Mouse (Mus musculus): ENCODE measurements at regions not wholly inside any gene's neighbourhood (a gene's known extent, or its start where the extent isn't known, plus 50 kb on each side); places are given as distances from the start of the nearest gene placed in this dataset.

DNA sequence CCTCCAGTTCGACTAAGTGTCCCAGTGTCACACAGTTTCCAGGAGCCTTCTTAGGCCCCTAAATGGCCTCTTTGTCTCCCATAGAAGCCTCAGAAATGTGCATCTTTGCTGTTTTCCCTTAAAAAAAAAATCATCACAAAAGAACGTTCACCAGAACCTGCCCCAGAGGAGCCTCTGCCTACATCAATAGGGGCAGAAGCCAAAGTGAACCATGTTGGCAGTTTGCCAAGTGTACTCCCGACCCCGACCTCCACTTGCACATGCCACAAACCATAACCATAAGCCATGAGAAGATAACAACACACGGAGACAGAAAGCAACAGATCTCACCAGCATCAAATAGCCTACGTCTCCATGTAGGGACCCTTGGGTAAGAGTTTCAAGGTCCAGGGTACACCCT is 388.4 kb downstream of the Nedd1 start:
- no peak for TF ChIP-seq CTCF (IDR thresholded peaks at IDR 0.05)
- ChIA-PET CTCF (no interaction called here), POLR2A (no interaction called here)
- no peaks in the 10 kb centered on the region for H3K27me3 ChIP-seq
- in situ Hi-C loops (cut with MboI; ENCODE audit: low pct_unique_long_range_greater_than_20kb): no loop called here
- ATAC-seq (no peak), DNase-seq (ENCODE audit: low read depth, low spot score) (no peak)

DNA sequence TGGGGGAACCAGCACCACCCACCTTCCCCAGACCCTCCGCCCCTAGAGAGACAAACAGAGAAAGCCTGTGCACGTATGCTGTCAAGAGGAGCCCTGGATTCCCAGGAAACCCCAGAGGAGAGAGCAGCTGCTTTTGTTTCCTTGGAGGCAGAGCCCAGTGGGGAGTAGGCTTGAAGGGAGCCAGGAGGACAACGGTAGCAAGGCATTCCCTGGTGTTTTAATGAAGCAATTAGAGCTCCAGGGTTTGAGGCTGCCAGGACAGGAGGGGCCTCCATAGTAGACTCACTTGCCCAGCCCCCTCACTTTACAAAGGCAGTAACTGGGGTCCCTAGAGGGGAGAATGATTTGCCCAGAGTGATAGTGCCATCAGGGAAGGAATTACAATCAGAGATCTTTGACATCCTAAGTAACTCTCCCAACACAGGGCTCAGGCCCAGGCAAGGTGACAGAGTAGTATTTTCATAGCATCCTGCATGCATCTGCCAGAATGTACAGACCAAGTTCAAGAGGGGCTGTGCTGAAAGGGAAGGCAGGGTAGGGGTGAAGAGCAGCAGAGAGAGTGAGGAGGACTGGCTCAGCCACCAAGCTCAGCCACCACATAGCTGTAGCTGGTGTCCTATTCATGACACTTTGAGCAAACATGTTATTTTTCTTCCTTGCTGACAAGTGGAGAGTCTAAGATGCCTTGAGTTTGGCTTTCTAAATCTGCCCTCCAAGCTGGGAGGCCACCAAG is 389.0 kb downstream of the Nedd1 start:
- in situ Hi-C loops (cut with MboI; ENCODE audit: low pct_unique_long_range_greater_than_20kb): no loop called here
- no peak for DNase-seq (ENCODE audit: low read depth, low spot score)
- no peaks in the 10 kb centered on the region for H3K27me3 ChIP-seq
- no peak for TF ChIP-seq CTCF (IDR thresholded peaks at IDR 0.05)
- ChIA-PET POLR2A (no interaction called here), CTCF (no interaction called here)
- no peak for ATAC-seq

DNA sequence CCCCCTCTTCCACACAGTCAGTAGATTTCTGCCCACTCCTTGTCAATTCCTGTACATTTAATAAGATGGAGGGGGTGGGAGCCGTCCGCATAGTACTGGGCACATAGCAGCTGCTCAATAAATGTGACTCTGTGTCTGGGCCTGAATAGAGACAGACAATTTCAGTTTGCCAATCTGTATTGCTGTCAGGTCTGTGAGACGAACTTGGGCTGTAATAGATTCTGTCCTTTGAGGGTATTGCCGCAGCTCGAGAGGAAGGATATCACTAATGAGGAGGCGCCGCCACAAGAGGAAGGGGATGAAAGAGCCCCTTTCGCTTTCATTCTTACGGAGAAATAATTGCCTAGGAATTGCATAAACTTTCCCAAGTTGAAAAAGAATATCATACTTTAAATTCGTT is 392.1 kb downstream of the Nedd1 start:
- ChIA-PET CTCF (interaction anchor here (1.3 to 1.6 kb wide), 2 partner anchors 9 to 20 kb away, joined by 4 to 6 read pairs; no protein-coding TSS in a partner anchor), POLR2A (interaction anchor here (0.6 kb wide), 1 partner anchor 1069 kb away, joined by 4 read pairs; no protein-coding TSS in a partner anchor)
- no peaks in the 10 kb centered on the region for H3K27me3 ChIP-seq
- TF ChIP-seq CTCF (IDR thresholded peaks at IDR 0.05): no peak
- ATAC-seq: no peak
- in situ Hi-C loops (cut with MboI; ENCODE audit: low pct_unique_long_range_greater_than_20kb): no loop called here
- DNase-seq (ENCODE audit: low read depth, low spot score): no peak

DNA sequence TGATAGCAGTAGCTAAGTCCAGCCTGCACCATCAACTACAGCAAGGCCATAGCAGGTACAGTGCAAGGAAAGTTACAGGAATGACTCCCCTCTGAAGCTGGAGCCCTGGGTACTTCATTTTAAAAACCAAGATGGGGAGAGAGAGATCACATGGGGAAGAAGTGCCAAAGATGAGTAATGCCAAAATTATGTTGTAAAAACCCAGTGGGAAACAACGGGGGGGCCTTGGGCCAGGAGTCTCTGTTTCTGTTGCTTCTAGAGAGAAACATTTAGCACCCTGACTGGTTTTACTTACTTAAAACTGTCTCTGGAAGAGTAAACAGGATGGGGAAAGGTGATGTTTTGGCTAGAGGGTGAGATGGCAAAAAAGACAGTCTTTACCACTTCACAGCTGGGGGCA is 392.6 kb downstream of the Nedd1 start:
- ATAC-seq (no peak), DNase-seq (ENCODE audit: low read depth, low spot score) (no peak)
- CTCF ChIA-PET: interaction anchor here (1.6 kb wide), 1 partner anchor 21 kb away, joined by 6 read pairs; no protein-coding TSS in a partner anchor
- no peaks in the 10 kb centered on the region for H3K27me3 ChIP-seq
- TF ChIP-seq CTCF (IDR thresholded peaks at IDR 0.05): no peak
- POLR2A ChIA-PET: interaction anchor here (0.6 kb wide), 1 partner anchor 1070 kb away, joined by 4 read pairs; no protein-coding TSS in a partner anchor
- in situ Hi-C loops (cut with MboI; ENCODE audit: low pct_unique_long_range_greater_than_20kb): no loop called here

DNA sequence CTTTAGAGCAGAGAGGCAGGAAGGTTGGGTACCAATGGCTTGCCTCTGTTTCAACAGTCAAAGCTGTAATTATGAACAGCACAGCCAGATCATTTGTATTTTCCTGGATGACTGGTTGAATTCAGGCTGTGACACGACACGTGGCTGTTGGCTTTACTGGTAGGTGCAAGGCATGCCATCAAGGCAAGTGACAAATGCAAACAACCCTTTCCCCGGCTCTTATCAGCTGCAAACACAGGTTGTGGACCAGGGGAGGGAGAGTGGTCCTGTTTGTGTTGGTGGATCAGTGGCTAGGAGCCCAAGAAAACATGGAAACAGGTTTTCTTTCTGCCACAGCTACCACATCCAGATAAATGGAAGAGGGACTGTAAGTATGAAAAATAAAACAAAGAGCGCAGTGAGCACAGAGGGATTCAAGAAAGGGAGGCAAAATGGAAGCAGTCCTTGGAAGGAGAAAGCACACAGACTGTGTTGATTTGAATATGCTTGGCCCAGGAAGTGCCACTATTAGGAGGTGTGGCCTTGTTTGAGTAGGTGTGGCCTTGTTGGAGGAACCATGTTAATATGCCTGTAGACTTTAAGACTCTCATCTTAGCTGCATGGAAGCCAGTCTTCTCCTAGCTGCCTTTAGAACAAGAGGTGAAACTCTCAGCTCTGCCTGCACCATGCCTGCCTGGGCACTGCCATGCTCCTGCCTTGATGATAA is 396.8 kb downstream of the Nedd1 start:
- CTCF ChIA-PET: no interaction called here
- TF ChIP-seq CTCF (IDR thresholded peaks at IDR 0.05): no peak
- no peaks in the 10 kb centered on the region for H3K27me3 ChIP-seq
- ATAC-seq (no peak), DNase-seq (ENCODE audit: low read depth, low spot score) (no peak)
- in situ Hi-C loops (cut with MboI; ENCODE audit: low pct_unique_long_range_greater_than_20kb): no loop called here
- POLR2A ChIA-PET: interaction anchor here (0.7 kb wide), 1 partner anchor 136 kb away, joined by 3 read pairs; no protein-coding TSS in a partner anchor

DNA sequence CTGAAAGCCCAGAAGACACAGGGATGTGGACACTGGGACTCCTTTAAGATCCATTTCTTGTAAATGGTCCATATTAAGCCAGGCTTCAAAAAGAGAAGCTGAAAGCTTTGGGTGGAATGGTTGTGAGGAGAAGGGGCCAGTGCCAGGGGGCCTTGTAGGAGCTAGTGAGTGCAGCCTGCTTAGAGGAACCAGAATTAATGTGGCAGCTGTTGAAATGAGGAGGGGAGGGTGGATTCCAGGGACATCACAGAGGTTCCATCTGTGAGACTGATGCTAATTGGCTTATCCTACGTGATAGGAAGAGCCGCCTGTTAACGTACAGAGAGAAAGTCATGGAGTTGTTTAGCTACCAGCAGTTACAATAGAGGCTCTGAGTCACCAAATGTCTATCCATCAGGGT is 407.6 kb downstream of the Nedd1 start:
- DNase-seq (ENCODE audit: low read depth, low spot score) (no peak), ATAC-seq (no peak)
- ChIA-PET POLR2A (no interaction called here), CTCF (interaction anchor here (0.9 kb wide), 1 partner anchor 12 kb away, joined by 3 read pairs; no protein-coding TSS in a partner anchor)
- in situ Hi-C loops (cut with MboI; ENCODE audit: low pct_unique_long_range_greater_than_20kb): no loop called here
- TF ChIP-seq CTCF (IDR thresholded peaks at IDR 0.05): no peak
- no peaks in the 10 kb centered on the region for H3K27me3 ChIP-seq

DNA sequence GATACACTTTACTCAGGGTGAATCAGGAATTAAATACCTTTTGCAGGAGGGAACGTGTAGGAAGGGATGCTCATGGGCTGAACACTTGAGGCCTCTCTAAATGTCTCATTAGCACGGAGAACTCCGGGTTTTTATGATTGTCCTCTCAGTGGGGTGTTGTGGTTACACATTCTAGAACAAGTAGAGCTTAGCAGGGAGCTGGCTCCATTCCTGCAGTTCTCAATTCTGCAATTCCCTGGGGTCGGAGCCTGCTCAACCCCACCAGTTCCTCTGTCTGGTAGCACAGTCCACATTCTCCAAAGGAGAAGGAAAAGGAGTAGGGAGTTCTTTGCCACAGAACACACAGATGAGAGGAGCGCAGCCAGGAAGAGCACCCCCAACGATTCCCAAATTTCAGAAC is 409.9 kb downstream of the Nedd1 start:
- POLR2A ChIA-PET: no interaction called here
- ATAC-seq (no peak), DNase-seq (ENCODE audit: low read depth, low spot score) (peak; percentile 43)
- CTCF ChIA-PET: interaction anchor here (1.2 kb wide), 1 partner anchor 15 kb away, joined by 3 read pairs; no protein-coding TSS in a partner anchor
- no peaks in the 10 kb centered on the region for H3K27me3 ChIP-seq
- TF ChIP-seq CTCF (IDR thresholded peaks at IDR 0.05): no peak
- in situ Hi-C loops (cut with MboI; ENCODE audit: low pct_unique_long_range_greater_than_20kb): no loop called here

DNA sequence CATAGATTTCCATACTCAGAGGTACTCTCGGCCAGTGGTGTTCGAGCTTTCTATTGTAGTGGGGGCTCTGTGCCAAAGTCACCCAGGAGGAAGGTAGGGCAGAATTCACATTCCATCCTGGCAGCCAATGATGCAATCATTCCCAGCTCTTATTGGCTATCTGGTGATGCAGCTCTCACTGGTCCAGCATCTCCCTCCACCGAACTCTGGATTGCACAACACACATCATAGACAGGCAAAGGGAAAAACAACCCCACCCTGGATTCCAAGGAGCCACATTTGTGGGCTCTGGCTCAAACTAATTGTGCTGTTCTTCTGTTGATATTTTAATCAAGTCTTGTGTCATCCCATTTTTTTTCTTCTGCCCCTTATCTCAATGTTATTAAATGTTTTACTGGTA is 413.6 kb downstream of the Nedd1 start:
- no peaks in the 10 kb centered on the region for H3K27me3 ChIP-seq
- ChIA-PET POLR2A (no interaction called here), CTCF (interaction anchor here (0.7 to 1.6 kb wide), 5 partner anchors 31 to 346 kb away, joined by 3 to 6 read pairs (median 3); no protein-coding TSS in a partner anchor)
- no peak for TF ChIP-seq CTCF (IDR thresholded peaks at IDR 0.05)
- ATAC-seq (peak; percentile 71), DNase-seq (ENCODE audit: low read depth, low spot score) (peak; percentile 13)
- in situ Hi-C loops (cut with MboI; ENCODE audit: low pct_unique_long_range_greater_than_20kb): loop anchor here (10.0 kb wide), 1 partner anchor 706 kb away; no protein-coding TSS in a partner anchor

DNA sequence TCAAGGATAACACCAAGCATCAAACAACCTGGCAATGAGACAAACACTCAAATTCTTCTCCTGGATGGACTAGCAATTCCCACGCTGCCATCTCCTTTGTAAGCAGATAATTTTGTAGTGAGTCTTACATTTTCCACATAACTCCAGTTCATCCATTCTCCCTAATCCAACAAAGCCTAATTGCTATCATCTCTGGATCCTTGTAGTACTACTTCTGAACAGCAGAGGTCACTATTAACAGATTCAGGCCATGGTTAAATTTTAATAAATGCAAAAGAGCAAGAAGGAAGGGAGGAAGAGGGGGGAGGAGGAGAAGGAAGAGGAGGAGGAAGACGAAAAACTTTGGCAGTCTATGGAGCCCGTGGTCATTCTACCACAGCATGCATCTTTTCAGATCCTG is 414.4 kb downstream of the Nedd1 start:
- H3K27me3 ChIP-seq: no peaks in the 10 kb centered on the region
- ChIA-PET POLR2A (no interaction called here), CTCF (interaction anchor here (0.7 to 1.6 kb wide), 3 partner anchors 195 to 347 kb away, joined by 3 to 6 read pairs (median 3); no protein-coding TSS in a partner anchor)
- in situ Hi-C loops (cut with MboI; ENCODE audit: low pct_unique_long_range_greater_than_20kb): loop anchor here (10.0 kb wide), 1 partner anchor 707 kb away; no protein-coding TSS in a partner anchor
- ATAC-seq (peak; percentile 17), DNase-seq (ENCODE audit: low read depth, low spot score) (peak; percentile 35)
- TF ChIP-seq CTCF (IDR thresholded peaks at IDR 0.05): peak; percentile 69

DNA sequence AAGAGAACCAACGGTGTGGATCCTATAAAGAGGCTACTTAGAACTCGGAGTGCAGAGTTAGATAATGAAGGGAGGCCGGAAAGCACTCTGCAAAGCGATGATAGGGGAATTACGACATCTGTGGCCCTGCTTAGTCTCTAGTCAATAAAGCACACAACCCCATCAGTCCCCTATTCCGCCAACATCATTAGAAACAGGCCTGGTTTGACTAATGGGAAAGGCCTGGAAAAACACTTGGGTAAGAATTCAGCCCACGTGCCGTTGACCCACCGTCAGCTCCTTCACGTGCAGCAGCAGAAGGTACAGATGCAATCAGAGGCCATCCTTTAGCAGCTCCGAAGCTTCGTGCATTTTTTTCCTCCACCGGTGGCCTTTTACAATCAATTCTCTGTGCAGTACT is 423.5 kb downstream of the Nedd1 start:
- CTCF ChIA-PET: no interaction called here
- no peaks in the 10 kb centered on the region for H3K27me3 ChIP-seq
- POLR2A ChIA-PET: no interaction called here
- no peak for DNase-seq (ENCODE audit: low read depth, low spot score)
- ATAC-seq: no peak
- no peak for TF ChIP-seq CTCF (IDR thresholded peaks at IDR 0.05)
- in situ Hi-C loops (cut with MboI; ENCODE audit: low pct_unique_long_range_greater_than_20kb): no loop called here

DNA sequence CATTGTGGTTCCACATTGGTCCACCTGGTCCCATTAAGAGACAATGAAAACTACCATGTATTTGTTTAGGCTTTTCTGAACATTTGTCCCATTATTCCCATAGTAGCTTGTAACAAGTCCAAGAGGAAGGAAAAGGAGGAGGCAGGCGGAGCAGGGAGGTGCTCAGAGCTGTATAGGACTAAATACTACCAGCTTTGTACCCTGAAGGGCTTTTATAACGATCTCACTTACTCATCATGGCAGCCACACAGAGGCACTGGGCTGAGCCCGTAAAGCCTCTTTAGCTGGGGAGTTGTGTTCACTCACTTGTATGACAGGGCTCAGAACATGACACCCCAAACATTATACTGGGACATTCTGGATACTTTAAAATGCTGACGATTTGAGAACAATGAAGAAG is 425.4 kb downstream of the Nedd1 start:
- H3K27me3 ChIP-seq: no peaks in the 10 kb centered on the region
- CTCF ChIA-PET: no interaction called here

More for the DNA sequence above, 425.4 kb downstream of the Nedd1 start:
- POLR2A ChIA-PET: no interaction called here
- no peak for DNase-seq (ENCODE audit: low read depth, low spot score)
- ATAC-seq: no peak
- no peak for TF ChIP-seq CTCF (IDR thresholded peaks at IDR 0.05)
- in situ Hi-C loops (cut with MboI; ENCODE audit: low pct_unique_long_range_greater_than_20kb): no loop called here
